Mouse (Mus musculus) C2C12 (cell line): ENCODE data around the gene Cant1. TPM values are rescaled to one million over a fixed set of nuclear protein-coding genes. Genes with fewer than 3 reads are reported as not detected.

Experiments used
- H3K27me3 ChIP-seq: one replicate; pipeline ENCODE4 v1.6.1; 2011; ENCODE audit not compliant: control insufficient read depth, insufficient read depth, insufficient read length
- H3K36me3 ChIP-seq: one replicate; pipeline ENCODE4 v1.6.1; 2011; ENCODE audit not compliant: control insufficient read depth, insufficient read depth
- H3K4me3 ChIP-seq: one replicate; pipeline ENCODE4 v1.5.1; 2011; ENCODE audit warnings: mild to moderate bottlenecking, control low read depth; ENCODE audit not compliant: poor library complexity, insufficient read depth, severe bottlenecking
- H3K79me2 ChIP-seq: one replicate; pipeline ENCODE4 v1.6.1; 2011; ENCODE audit not compliant: control insufficient read depth, insufficient read depth
- H3K79me3 ChIP-seq: one replicate; pipeline ENCODE4 v1.6.1; 2011; ENCODE audit warnings: low read depth, control low read depth
- H3ac ChIP-seq: one replicate; pipeline ENCODE3; 2011; ENCODE audit warnings: low read depth; ENCODE audit not compliant: control insufficient read depth, insufficient read length
- CEBPB ChIP-seq: IDR thresholded peaks from one replicate; pipeline ENCODE4 v1.6.1; 2011; ENCODE audit warnings: low read depth, mild to moderate bottlenecking, control low read depth, moderate library complexity
- CTCF ChIP-seq: IDR thresholded peaks from one replicate; pipeline ENCODE4 v1.5.1; 2011; ENCODE audit not compliant: control insufficient read depth, insufficient read depth, insufficient read length
- FOSL1 ChIP-seq: IDR thresholded peaks from one replicate; pipeline ENCODE4 v1.8.0; 2011; ENCODE audit warnings: mild to moderate bottlenecking, low read length; ENCODE audit not compliant: poor library complexity, insufficient read depth, severe bottlenecking
- MAX ChIP-seq: IDR thresholded peaks from one replicate; pipeline ENCODE4 v1.6.1; 2011; ENCODE audit warnings: mild to moderate bottlenecking, control low read depth
- MYOD1 ChIP-seq: IDR thresholded peaks from one replicate; pipeline ENCODE4 v1.6.1; 2011; ENCODE audit warnings: low read depth; ENCODE audit not compliant: control insufficient read depth, insufficient read length
- MYOG ChIP-seq: IDR thresholded peaks from one replicate; pipeline ENCODE4 v1.6.1; 2011; ENCODE audit not compliant: control insufficient read depth, insufficient read length; ENCODE audit errors: extremely low read depth
- USF1 ChIP-seq: IDR thresholded peaks from one replicate; pipeline ENCODE4 v1.6.1; 2011; ENCODE audit warnings: low read depth, mild to moderate bottlenecking, control low read depth, moderate library complexity
- polyA plus RNA-seq: library from polyadenylated mRNA; unstranded; fragments of >200 nt; fragmentation: generic; extraction: Trizol; gene quantifications from one replicate; pipeline ENCODE4 v1.2.1, GENCODE M21; 2012; ENCODE audit warnings: missing spikeins

Gene Cant1
- polyA plus RNA-seq, 1 experiment: 29.7 TPM

DNA sequence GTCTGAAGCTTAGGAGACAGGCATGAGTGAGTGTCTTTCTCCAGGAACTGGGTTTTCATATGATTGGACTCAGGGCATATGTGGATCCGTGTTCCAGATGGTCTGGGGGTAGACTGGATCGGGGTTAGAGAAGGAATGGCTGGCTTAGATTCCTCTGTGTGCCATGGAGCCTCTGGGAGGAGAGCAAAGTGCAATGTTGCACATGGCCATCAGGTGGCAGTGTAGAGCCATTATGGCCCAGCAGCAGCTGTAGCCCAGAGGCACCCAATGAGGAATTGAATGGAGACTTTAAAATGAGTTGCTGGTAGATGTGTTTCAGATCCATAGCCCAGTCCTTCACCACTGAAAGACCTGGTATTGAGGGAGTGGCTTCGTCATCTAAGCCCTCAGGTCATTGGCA is 27.0 kb upstream of the Cant1 start:
- H3K4me3 ChIP-seq: no peak overlapping the region
- H3K79me2 ChIP-seq: no peaks in the 10 kb centered on the region
- H3K36me3 ChIP-seq: no peaks in the 10 kb centered on the region
- H3ac ChIP-seq: no peak overlapping the region
- no peak for TF ChIP-seq USF1
- TF ChIP-seq MAX: peak; percentile 56
- no peak for TF ChIP-seq CEBPB
- peak; percentile 88 for TF ChIP-seq CTCF
- H3K27me3 ChIP-seq: peaks cover 48% of the 10 kb centered on the region
- H3K79me3 ChIP-seq: no peaks in the 10 kb centered on the region

GRCm38 (mm10) chr11:118443201-118443970 is 24.5 kb upstream of the Cant1 start:
- Histone ChIP-seq H3ac (no peak overlapping the region), H3K36me3 (no peaks in the 10 kb centered on the region), H3K79me2 (no peaks in the 10 kb centered on the region), H3K27me3 (peaks cover 24% of the 10 kb centered on the region), H3K4me3 (no peak overlapping the region), H3K79me3 (no peaks in the 10 kb centered on the region)
- peak; percentile 39 for TF ChIP-seq CTCF
- no peak for TF ChIP-seq MYOG

DNA sequence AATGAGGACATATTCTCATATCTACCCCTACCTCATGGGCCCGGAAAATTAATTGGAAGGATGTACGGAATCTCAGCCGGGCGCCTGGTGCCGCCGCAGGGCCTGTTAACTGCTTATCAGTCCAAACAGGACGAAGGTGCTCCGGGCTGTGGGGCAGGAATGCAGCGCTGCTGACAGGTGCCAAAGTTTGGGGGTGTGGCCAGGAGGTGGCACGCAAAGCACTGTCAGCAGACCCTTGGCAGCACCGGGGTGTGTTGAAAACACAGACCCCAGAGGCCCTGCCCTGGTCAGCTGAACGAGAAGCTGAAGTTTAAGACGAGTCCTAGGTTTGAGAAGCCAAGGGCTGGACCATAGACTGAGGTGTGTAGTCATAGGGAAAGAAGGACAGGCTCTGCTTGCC is 23.8 kb upstream of the Cant1 start:
- Histone ChIP-seq H3K79me3 (no peaks in the 10 kb centered on the region), H3K79me2 (no peaks in the 10 kb centered on the region), H3K36me3 (no peaks in the 10 kb centered on the region), H3K4me3 (no peak overlapping the region), H3K27me3 (peaks cover 17% of the 10 kb centered on the region), H3ac (no peak overlapping the region)
- TF ChIP-seq MAX (no peak), CEBPB (no peak), MYOD1 (no peak), FOSL1 (no peak), CTCF (no peak), USF1 (no peak), MYOG (no peak)

GRCm38 (mm10) chr11:118438665-118439414 is 20.0 kb upstream of the Cant1 start:
- H3K4me3 ChIP-seq: no peak overlapping the region
- H3K27me3 ChIP-seq: peaks cover 4% of the 10 kb centered on the region
- H3K36me3 ChIP-seq: no peaks in the 10 kb centered on the region
- no peaks in the 10 kb centered on the region for H3K79me2 ChIP-seq
- H3ac ChIP-seq: peak overlapping the region; percentile 37
- TF ChIP-seq FOSL1 (no peak), MYOD1 (peak; percentile 62), MYOG (no peak), CEBPB (peak; percentile 87), CTCF (no peak)
- no peaks in the 10 kb centered on the region for H3K79me3 ChIP-seq

GRCm38 (mm10) chr11:118436471-118436935 is 17.6 kb upstream of the Cant1 start:
- TF ChIP-seq CEBPB (no peak), MAX (no peak), CTCF (no peak), MYOG (no peak), MYOD1 (no peak), USF1 (no peak), FOSL1 (no peak)
- H3K79me2 ChIP-seq: no peaks in the 10 kb centered on the region

DNA sequence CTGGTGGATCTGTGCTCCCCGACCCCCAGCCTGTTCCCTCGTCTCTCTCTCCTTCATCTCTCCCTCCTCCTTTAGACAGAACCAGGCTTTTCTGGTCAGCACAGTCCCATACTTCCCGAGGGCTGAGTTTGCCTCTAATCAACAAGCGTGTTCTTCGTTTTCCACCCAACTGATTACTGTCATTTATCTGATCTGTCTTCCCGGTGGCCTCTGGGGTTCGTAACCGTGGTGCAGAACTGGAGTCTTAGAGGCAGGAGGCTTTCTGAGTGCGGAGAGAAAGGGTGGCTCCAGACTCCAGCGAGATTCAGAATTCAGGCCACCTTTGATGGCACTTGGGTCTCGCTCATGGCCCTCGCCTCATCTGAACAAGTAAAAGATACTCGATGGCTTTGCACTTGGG is 15.2 kb upstream of the Cant1 start:
- Histone ChIP-seq H3K27me3 (no peaks in the 10 kb centered on the region), H3K79me3 (no peaks in the 10 kb centered on the region), H3K36me3 (no peaks in the 10 kb centered on the region), H3ac (no peak overlapping the region), H3K79me2 (no peaks in the 10 kb centered on the region), H3K4me3 (no peak overlapping the region)
- TF ChIP-seq FOSL1 (no peak), MYOD1 (no peak), CTCF (no peak), MYOG (no peak), USF1 (no peak), MAX (no peak), CEBPB (no peak)

More at GRCm38 (mm10) chr11:118436471-118436935, 17.6 kb upstream of the Cant1 start:
- Histone ChIP-seq H3K27me3 (no peaks in the 10 kb centered on the region), H3K4me3 (no peak overlapping the region), H3ac (no peak overlapping the region), H3K79me3 (no peaks in the 10 kb centered on the region), H3K36me3 (no peaks in the 10 kb centered on the region)
